Mouse (Mus musculus) liver, postnatal 0 days (tissue): Measurements from ENCODE around the gene Edil3.

ENCODE experiments used
- CTCF ChIP-seq: sonication (generic); IDR thresholded peaks from 2 replicates; pipeline ENCODE4 v1.5.1; 2016; ENCODE audit warnings: antibody characterized with exemption, low read depth
- EP300 ChIP-seq: IDR thresholded peaks from 2 replicates; pipeline ENCODE4 v1.6.1; 2016; ENCODE audit warnings: antibody characterized with exemption, low read depth, mild to moderate bottlenecking

DNA sequence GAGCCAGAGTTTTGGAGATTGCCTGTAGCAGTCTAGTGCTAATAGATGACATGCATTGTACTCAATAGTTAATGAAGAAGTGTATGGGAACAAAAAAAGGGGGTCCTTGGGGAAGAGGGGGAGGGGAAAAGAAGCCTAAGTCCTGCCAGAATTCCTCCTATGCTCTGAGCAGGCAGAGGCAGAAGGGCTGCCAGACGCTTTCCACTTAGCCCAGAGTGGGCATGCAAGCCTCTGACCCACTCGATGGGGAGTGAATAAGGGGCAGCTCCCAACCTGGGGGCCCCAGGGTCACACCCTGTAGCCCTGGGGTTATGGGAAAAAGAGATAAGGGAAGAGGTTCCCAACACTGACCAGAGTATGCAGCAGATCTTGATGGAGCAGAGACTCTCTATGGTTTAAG is 95.2 kb downstream of the Edil3 start:
- TF ChIP-seq CTCF (no peak), EP300 (no peak)
